Mouse (Mus musculus): ENCODE data around the gene S100a3.

- TF ChIP-seq CTCF (IDR thresholded peaks at IDR 0.05; ENCODE audit: low read depth) (no peak; the same call in 1 of the 2 replicates), EP300 (optimal IDR thresholded peaks at IDR 0.05) (no peak)
These were observed 23.5 kb downstream of the S100a3 start for GRCm38 (mm10) chr3:90583893-90584292.
